Mouse (Mus musculus) ES-Bruce4 (cell line): ENCODE data around the gene Eps15. TPM values are rescaled to one million over a fixed set of nuclear protein-coding genes. Genes with fewer than 3 reads are reported as not detected.
A peak's percentile ranks its signal among the peaks of the same experiment; 100 is the strongest.

ENCODE experiments used
- H3K27ac ChIP-seq: 2 replicates; pipeline ENCODE4 v1.5.1; 2012; ENCODE audit warnings: low read length, inconsistent platforms; ENCODE audit not compliant: insufficient read depth
- H3K27me3 ChIP-seq: 2 replicates; pipeline ENCODE4 v1.6.1; 2012; ENCODE audit warnings: mild to moderate bottlenecking, low read length, inconsistent platforms; ENCODE audit not compliant: control insufficient read depth, poor library complexity, insufficient read depth, severe bottlenecking
- H3K36me3 ChIP-seq: 2 replicates; pipeline ENCODE4 v1.6.1; 2012; ENCODE audit warnings: inconsistent platforms, mild to moderate bottlenecking, low read length, moderate library complexity; ENCODE audit not compliant: control insufficient read depth, poor library complexity, insufficient read depth, severe bottlenecking
- H3K4me1 ChIP-seq: one replicate; pipeline ENCODE4 v1.8.1; 2011; ENCODE audit warnings: low read length; ENCODE audit not compliant: control insufficient read depth, insufficient read depth
- H3K4me3 ChIP-seq: 2 replicates; pipeline ENCODE4 v1.5.1; 2011; ENCODE audit warnings: low read depth, mild to moderate bottlenecking, low read length
- H3K9ac ChIP-seq: 2 replicates; pipeline ENCODE4 v1.6.1; 2012; ENCODE audit warnings: low read depth, mild to moderate bottlenecking, inconsistent platforms; ENCODE audit not compliant: poor library complexity, severe bottlenecking
- H3K9me3 ChIP-seq: replicated peaks from 2 replicates; pipeline ENCODE4 v1.6.1; 2012; ENCODE audit warnings: mild to moderate bottlenecking, low read length, inconsistent platforms; ENCODE audit not compliant: control insufficient read depth, poor library complexity, insufficient read depth, severe bottlenecking
- CTCF ChIP-seq: IDR thresholded peaks from one replicate; pipeline ENCODE4 v1.8.1; 2011; ENCODE audit warnings: low read depth, low read length
- EP300 ChIP-seq: IDR thresholded peaks from 2 replicates; pipeline ENCODE4 v1.6.1; 2011; ENCODE audit warnings: low read depth, low read length; ENCODE audit not compliant: insufficient read depth
- POLR2A ChIP-seq: IDR thresholded peaks from one replicate; pipeline ENCODE4 v1.8.1; 2011; ENCODE audit warnings: low read length; ENCODE audit not compliant: insufficient read depth
- polyA plus RNA-seq: library from polyadenylated mRNA; stranded (reverse); fragments of >200 nt; gene quantifications from 2 replicates; pipeline ENCODE4 v1.2.4, GENCODE M21; 2011; ENCODE audit warnings: low read depth; ENCODE audit not compliant: missing spikeins, insufficient read depth, insufficient read length

The Eps15 gene
- polyA plus RNA-seq, 1 experiment = 47.1 TPM

DNA sequence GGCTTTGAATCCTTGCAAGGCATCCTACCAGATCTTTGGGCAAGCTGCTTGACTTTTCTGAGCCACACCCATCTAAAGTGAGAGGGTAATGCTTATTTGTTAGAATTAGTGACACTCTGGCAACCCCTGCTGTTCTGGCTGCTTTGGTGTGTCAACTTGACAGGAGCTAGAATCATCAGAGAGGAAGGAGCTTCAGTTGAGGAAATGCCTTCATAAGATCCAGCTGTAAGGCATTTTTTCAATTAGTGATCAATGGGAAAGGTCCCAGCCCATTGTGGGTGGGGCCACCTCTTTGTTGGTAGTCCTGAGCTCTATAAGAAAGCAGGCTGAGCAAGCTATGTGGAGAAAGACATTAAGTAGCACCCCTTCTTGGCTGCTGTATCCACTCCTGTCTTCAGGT is 38.8 kb upstream of the Eps15 start:
- H3K36me3 ChIP-seq = no peaks in the 10 kb centered on the region
- no peaks in the 10 kb centered on the region for H3K9me3 ChIP-seq
- no peak overlapping the region for H3K27ac ChIP-seq
- no peaks in the 10 kb centered on the region for H3K27me3 ChIP-seq
- H3K9ac ChIP-seq = no peak overlapping the region
- H3K4me3 ChIP-seq = no peak overlapping the region
- TF ChIP-seq EP300 (no peak), POLR2A (no peak), CTCF (no peak)
- no peaks in the 10 kb centered on the region for H3K4me1 ChIP-seq

DNA sequence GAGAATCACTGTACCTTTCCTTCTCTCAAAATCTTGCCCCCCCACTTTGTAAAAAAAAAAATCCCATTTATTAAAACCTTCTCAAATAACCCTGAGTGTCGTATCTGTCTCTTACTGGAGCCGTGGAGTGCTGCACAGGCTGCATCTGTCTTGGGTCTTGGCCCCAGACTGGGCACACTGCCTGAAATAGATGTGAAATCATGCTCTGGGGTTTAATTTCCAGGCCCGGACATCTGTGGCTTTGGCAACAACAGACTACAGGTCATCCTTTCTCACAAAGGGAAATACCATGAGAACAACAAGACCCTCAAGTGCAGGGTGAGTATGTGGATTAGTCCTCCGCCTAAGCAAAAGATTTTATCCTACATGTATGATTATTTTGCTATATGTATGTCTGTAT is 38.1 kb upstream of the Eps15 start:
- Histone ChIP-seq H3K36me3 (no peaks in the 10 kb centered on the region), H3K9me3 (no peaks in the 10 kb centered on the region), H3K4me3 (no peak overlapping the region), H3K27ac (no peak overlapping the region), H3K9ac (no peak overlapping the region), H3K27me3 (no peaks in the 10 kb centered on the region), H3K4me1 (no peaks in the 10 kb centered on the region)
- TF ChIP-seq CTCF = no peak
- TF ChIP-seq EP300 = no peak
- no peak for TF ChIP-seq POLR2A

DNA sequence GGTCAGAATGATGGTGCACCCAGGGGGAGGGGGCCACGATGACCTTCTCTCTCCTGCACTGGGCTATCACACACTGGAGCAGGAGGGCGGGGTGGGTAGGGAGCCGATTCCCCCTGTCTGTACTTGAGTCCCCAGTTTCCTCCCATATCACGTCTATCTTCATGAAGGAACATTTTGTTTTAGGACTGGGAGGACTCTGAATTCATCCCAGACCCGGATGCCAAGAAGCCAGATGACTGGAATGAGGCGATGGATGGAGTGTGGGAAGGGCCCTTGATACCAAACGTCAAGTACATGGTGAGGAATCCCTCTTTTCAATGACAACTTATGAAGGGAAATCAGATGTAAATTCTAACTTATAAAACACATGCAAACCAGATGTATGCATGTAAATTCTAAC is 35.6 kb upstream of the Eps15 start:
- Histone ChIP-seq H3K9me3 (no peaks in the 10 kb centered on the region), H3K27me3 (no peaks in the 10 kb centered on the region), H3K4me3 (no peak overlapping the region), H3K9ac (no peak overlapping the region), H3K4me1 (no peaks in the 10 kb centered on the region), H3K27ac (no peak overlapping the region), H3K36me3 (no peaks in the 10 kb centered on the region)
- no peak for TF ChIP-seq CTCF
- TF ChIP-seq EP300 = no peak
- TF ChIP-seq POLR2A = no peak

DNA sequence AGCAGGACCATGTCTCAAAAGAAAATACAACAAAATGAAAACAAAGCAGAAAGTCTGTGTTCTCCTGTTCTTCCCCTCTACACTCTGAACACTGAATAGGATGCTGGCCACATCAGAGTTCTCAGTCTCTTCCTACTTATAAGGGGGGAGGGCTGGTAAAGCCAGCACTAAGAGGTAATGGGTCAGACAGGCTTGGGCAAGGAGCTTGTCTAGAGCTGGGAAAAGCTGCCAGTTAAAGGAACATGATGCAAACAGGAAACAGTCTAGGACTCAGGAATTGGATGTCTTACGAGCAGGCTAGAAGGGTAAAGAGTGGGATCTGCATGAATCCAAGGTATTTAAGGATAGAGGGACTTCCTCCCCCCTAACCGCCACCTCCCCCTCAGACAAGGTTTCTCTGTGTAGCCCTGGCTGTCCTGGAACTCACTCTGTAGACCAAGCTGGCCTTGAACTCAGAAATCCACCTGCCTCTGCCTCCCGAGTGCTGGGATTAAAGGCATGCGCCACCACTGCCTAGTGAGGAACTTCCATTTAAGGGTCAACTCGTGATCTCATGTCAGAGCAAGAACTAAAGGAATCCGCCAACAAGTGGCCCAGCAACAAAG is 35.0 kb upstream of the Eps15 start:
- no peaks in the 10 kb centered on the region for H3K4me1 ChIP-seq
- H3K27ac ChIP-seq = no peak overlapping the region
- H3K36me3 ChIP-seq = no peaks in the 10 kb centered on the region
- no peak for TF ChIP-seq POLR2A
- no peak for TF ChIP-seq CTCF
- no peak for TF ChIP-seq EP300
- no peaks in the 10 kb centered on the region for H3K27me3 ChIP-seq
- H3K4me3 ChIP-seq = no peak overlapping the region
- H3K9me3 ChIP-seq = no peaks in the 10 kb centered on the region
- no peak overlapping the region for H3K9ac ChIP-seq

DNA sequence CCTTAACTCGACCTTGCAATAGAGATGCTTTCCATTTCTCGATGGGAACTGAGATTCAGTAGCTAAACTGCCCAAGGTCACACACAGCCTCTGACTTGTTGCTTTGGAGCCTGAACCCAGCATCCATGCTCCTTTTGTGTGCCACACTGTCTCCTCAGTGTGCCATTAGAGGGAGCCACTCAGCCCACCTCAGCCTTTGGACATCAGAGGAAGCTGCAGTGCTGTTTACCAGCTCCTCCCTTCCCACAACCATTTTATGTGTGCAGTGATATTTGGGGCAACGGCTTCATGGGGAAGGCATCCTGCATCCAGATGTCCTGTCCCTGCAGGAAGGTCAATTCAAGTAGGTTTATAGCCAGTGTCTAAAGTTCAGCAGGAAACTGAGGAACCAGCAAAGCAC is 28.5 kb upstream of the Eps15 start:
- peaks cover 5% of the 10 kb centered on the region for H3K4me1 ChIP-seq
- no peaks in the 10 kb centered on the region for H3K9me3 ChIP-seq
- no peak overlapping the region for H3K9ac ChIP-seq
- H3K27me3 ChIP-seq = no peaks in the 10 kb centered on the region
- H3K27ac ChIP-seq = no peak overlapping the region
- no peak for TF ChIP-seq POLR2A
- TF ChIP-seq EP300 = no peak
- TF ChIP-seq CTCF = peak; percentile 83
- no peaks in the 10 kb centered on the region for H3K36me3 ChIP-seq
- no peak overlapping the region for H3K4me3 ChIP-seq

DNA sequence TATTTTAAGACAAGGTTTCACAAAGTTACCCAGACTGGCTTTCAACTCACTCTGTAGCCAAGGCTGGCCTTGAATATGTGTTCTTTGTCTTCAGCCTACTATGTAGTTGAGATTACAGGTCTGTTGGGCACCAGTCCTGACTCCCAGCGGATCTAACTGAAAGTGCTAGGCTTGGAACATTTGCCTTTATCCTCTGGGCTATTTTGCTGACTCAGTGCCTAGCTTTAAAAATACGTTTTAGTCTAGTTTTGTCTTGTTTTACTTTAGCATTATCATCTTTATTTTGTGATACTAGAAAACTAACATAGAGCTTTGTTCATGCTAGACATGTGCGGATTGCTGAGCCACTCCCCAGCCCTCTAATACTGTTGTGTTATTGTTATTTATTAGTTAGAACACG is 27.9 kb upstream of the Eps15 start:
- Histone ChIP-seq H3K4me1 (peaks cover 5% of the 10 kb centered on the region), H3K4me3 (no peak overlapping the region), H3K27ac (no peak overlapping the region), H3K9ac (no peak overlapping the region), H3K9me3 (no peaks in the 10 kb centered on the region), H3K27me3 (no peaks in the 10 kb centered on the region), H3K36me3 (no peaks in the 10 kb centered on the region)
- TF ChIP-seq POLR2A (no peak), CTCF (no peak), EP300 (no peak)
